Mouse (Mus musculus) bone marrow, adult 2 months (tissue): Measurements from ENCODE around the gene Dek.

Experiments used
- CTCF ChIP-seq: fragments of 200-500 bp; IDR thresholded peaks from 2 replicates; pipeline ENCODE4 v1.5.1; 2011; ENCODE audit warnings: low read length, control low read depth; ENCODE audit not compliant: control insufficient read depth, insufficient read depth
- POLR2A ChIP-seq: fragments of 200-500 bp; IDR thresholded peaks from 2 replicates; pipeline ENCODE4 v1.6.1; 2011; ENCODE audit warnings: low read depth, mild to moderate bottlenecking, control low read depth, low read length, borderline replicate concordance; ENCODE audit not compliant: control insufficient read depth

DNA sequence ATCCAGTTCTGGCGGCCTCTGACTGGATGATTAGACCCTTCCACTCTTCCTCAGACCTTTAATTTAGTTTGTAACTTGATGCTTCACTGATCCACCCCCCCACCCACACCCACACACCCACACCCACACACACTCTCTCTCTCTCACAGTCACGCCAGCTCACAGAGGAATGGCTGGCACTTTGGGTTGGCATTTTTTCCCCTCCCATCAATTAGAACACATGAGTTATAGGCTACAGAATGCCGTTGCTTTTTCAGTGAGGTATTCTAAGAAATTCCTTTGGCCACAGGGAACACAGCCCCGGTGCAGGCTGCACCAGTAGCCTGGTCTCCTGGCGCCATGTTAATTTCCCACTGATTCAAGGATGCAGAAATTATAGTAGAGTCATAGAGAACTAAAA, 19.6 kb upstream of the Dek start:
- TF ChIP-seq POLR2A (no peak), CTCF (no peak)
